Mouse (Mus musculus) heart, embryonic 13.5 days (tissue): ENCODE results near the gene Slc25a10. TPM values are rescaled to one million over a fixed set of nuclear protein-coding genes. Genes with fewer than 3 reads are reported as not detected.
A peak's percentile ranks its signal among the peaks of the same experiment; 100 is the strongest.

ENCODE experiments used
- ATAC-seq: fragments of 200-750 bp; cut with Nextera tagmentation; 2 replicates; pipeline ENCODE4 v1.8.0; 2017; ENCODE audit warnings: moderate TSS enrichment; ENCODE audit not compliant: insufficient number of reproducible peaks, low FRiP score, low TSS enrichment; ENCODE audit errors: extremely low read depth
- H3K27ac ChIP-seq: fragments of 300-500 bp; sonication (generic); replicated peaks from 2 replicates; pipeline ENCODE4 v1.5.1; 2015; ENCODE audit warnings: moderate library complexity, mild to moderate bottlenecking, inconsistent platforms
- H3K27me3 ChIP-seq: fragments of 300-500 bp; sonication (generic); replicated peaks from 2 replicates; pipeline ENCODE4 v1.6.1; 2015; ENCODE audit warnings: mild to moderate bottlenecking, inconsistent platforms
- H3K36me3 ChIP-seq: fragments of 300-500 bp; sonication (generic); 2 replicates; pipeline ENCODE4 v1.6.1; 2015; ENCODE audit warnings: mild to moderate bottlenecking, inconsistent platforms
- H3K4me1 ChIP-seq: fragments of 300-500 bp; sonication (generic); 2 replicates; pipeline ENCODE4 v1.6.1; 2015; ENCODE audit warnings: inconsistent platforms
- H3K4me2 ChIP-seq: fragments of 300-500 bp; sonication (generic); 2 replicates; pipeline ENCODE4 v1.6.1; 2015; ENCODE audit warnings: inconsistent platforms, mild to moderate bottlenecking, moderate library complexity
- H3K4me3 ChIP-seq: fragments of 300-500 bp; sonication (generic); 2 replicates; pipeline ENCODE4 v1.5.1; 2015; ENCODE audit warnings: moderate library complexity, mild to moderate bottlenecking, inconsistent platforms
- H3K9ac ChIP-seq: fragments of 300-500 bp; sonication (generic); 2 replicates; pipeline ENCODE4 v1.6.1; 2015; ENCODE audit warnings: inconsistent platforms, mild to moderate bottlenecking, moderate library complexity
- H3K9me3 ChIP-seq: fragments of 300-500 bp; sonication (generic); 2 replicates; pipeline ENCODE4 v1.6.1; 2016; ENCODE audit warnings: inconsistent platforms
- WGBS: fragments of 180-500 bp; shearing (Covaris S2); methylation state at CpG from one replicate; pipeline ENCODE4 v1.1.7; 2015; ENCODE audit warnings: mixed read lengths; 5-methylcytosine and 5-hydroxymethylcytosine counted together
- polyA plus RNA-seq: library from polyadenylated mRNA; unstranded; fragments of >200 nt; fragmentation: Nextera tagmentation; extraction: Ambion mirVana; gene quantifications from 2 replicates; pipeline ENCODE4 v1.2.1, GENCODE M21; 2015

Gene Slc25a10
- polyA plus RNA-seq, 1 experiment from 2014 or later, result 42.9 TPM

GRCm38 (mm10) chr11:120499894-120500293 lies 8.3 kb downstream of the Slc25a10 start:
- H3K36me3 ChIP-seq, result peaks cover 44% of the 10 kb centered on the region
- no peak overlapping the region for H3K27ac ChIP-seq
- H3K9ac ChIP-seq, result no peak overlapping the region
- H3K27me3 ChIP-seq, result no peaks in the 10 kb centered on the region
- WGBS, result 78% methylated on average over 6 of the region's 6 CpGs
- no peak for ATAC-seq
- H3K4me3 ChIP-seq, result no peak overlapping the region
- H3K4me1 ChIP-seq, result peaks cover 8% of the 10 kb centered on the region
- H3K9me3 ChIP-seq, result no peaks in the 10 kb centered on the region
- no peak overlapping the region for H3K4me2 ChIP-seq

DNA sequence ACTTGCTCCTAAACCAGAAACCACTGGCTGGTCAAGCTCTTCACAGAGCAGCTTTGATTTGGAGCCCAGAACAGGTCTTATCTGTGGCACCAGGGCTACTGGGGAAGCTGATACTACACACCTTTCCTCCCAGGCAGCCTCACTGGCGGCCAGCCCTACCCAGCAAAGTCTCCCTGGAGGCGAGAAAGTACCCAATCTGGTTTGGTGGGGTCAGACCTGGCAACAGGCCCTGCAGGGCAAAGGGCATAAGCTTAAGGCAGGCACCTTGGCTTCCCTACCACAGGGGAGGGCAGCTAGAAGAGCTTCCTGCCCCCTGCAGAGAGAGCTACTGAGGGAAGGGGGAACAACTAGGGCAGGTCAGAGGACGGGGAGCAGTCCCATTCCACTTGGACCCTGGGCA lies 8.7 kb downstream of the Slc25a10 start:
- no peak overlapping the region for H3K4me3 ChIP-seq
- ATAC-seq, result no peak
- no peaks in the 10 kb centered on the region for H3K9me3 ChIP-seq
- no peaks in the 10 kb centered on the region for H3K27me3 ChIP-seq
- no peak overlapping the region for H3K4me2 ChIP-seq
- H3K36me3 ChIP-seq, result peaks cover 39% of the 10 kb centered on the region
- H3K4me1 ChIP-seq, result peaks cover 8% of the 10 kb centered on the region
- WGBS, result 7% methylated on average over 3 of the region's 3 CpGs
- peak overlapping the region; percentile 29 for H3K9ac ChIP-seq
- no peak overlapping the region for H3K27ac ChIP-seq

DNA sequence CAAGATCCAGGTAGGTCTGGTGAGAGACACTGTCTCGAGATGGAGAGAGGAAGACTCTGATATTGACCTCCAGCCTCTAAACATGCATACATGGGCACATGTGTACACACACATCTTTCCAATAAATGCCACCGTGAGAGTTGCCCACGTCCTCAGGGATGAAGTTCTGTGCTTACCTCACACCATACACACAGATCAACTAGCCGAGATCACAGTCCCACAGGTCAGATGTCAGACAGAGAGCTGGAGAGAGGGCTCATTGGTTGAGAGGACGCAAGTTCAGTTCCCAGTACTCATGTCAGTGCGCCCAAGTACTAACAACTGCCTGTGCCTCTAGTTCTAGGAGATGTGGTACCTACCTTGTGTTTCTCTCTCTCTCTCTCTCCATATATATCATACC lies 9.4 kb downstream of the Slc25a10 start:
- Histone ChIP-seq H3K36me3 (peaks cover 33% of the 10 kb centered on the region), H3K27me3 (no peaks in the 10 kb centered on the region), H3K4me1 (peaks cover 8% of the 10 kb centered on the region), H3K27ac (no peak overlapping the region), H3K4me2 (no peak overlapping the region), H3K9ac (0 out of 2 replicates have a peak overlapping the region, but pooled peaks have one; percentile 29), H3K9me3 (no peaks in the 10 kb centered on the region), H3K4me3 (no peak overlapping the region)
- 63% methylated on average over 6 of the region's 6 CpGs for WGBS
- ATAC-seq, result no peak

DNA sequence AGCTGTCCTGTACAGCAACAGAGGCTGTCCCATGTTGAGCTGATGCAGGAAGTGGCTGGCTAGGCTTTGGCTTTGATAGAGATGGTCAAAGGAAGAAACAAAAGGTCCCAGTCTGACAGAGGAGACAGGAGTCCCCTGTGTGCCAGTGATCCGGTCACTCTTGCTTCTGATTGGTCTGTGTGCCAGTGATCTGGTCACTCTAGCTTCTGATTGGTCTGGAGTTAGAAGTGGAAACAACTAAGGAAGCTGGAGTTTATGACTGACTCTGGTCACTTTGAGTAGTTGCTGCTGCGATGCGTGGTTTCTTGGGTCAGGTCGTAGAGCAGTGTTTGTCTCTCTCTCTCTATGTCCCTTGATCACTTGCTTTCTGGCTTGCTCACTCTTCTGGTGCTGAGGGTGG lies 10.1 kb downstream of the Slc25a10 start:
- Histone ChIP-seq H3K4me1 (peaks cover 8% of the 10 kb centered on the region), H3K4me3 (no peak overlapping the region), H3K27ac (no peak overlapping the region), H3K9me3 (no peaks in the 10 kb centered on the region), H3K4me2 (no peak overlapping the region), H3K27me3 (no peaks in the 10 kb centered on the region), H3K9ac (no peak overlapping the region), H3K36me3 (peaks cover 26% of the 10 kb centered on the region)
- WGBS, result 89% methylated on average over 4 of the region's 4 CpGs
- no peak for ATAC-seq

DNA sequence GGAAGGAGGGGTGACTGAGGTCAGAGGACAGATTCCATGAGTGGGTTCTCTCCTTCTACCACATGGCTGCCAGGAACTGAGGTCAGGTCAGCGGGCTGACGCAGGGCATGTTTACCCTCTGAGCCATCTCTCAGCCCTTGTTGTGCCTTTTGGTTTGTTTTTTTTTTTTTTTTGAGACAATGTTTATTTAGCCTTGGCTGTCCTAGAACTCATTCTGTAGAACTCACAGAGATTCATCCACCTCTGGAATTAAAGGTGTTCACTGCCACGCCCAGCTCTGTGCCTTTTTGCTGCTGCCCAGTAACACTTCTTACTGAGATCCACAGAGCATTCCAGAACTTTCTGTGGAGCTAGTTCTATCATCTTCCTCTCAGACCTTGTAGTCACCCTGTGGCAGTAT lies 14.0 kb downstream of the Slc25a10 start:
- no peak overlapping the region for H3K27ac ChIP-seq
- WGBS, result 86% methylated on average over 3 of the region's 3 CpGs
- no peak overlapping the region for H3K9ac ChIP-seq
- no peak overlapping the region for H3K4me2 ChIP-seq
- H3K36me3 ChIP-seq, result no peaks in the 10 kb centered on the region
- no peak overlapping the region for H3K4me3 ChIP-seq
- no peak for ATAC-seq
- H3K27me3 ChIP-seq, result no peaks in the 10 kb centered on the region
- H3K4me1 ChIP-seq, result peaks cover 8% of the 10 kb centered on the region
- no peaks in the 10 kb centered on the region for H3K9me3 ChIP-seq

GRCm38 (mm10) chr11:120506899-120507298 lies 15.3 kb downstream of the Slc25a10 start:
- no peak overlapping the region for H3K27ac ChIP-seq
- no peaks in the 10 kb centered on the region for H3K9me3 ChIP-seq
- no peaks in the 10 kb centered on the region for H3K36me3 ChIP-seq
- 63% methylated on average over 4 of the region's 4 CpGs for WGBS
- H3K9ac ChIP-seq, result no peak overlapping the region
- ATAC-seq, result no peak
- no peak overlapping the region for H3K4me3 ChIP-seq
- peaks cover 13% of the 10 kb centered on the region for H3K4me1 ChIP-seq
- no peak overlapping the region for H3K4me2 ChIP-seq
- no peaks in the 10 kb centered on the region for H3K27me3 ChIP-seq

DNA sequence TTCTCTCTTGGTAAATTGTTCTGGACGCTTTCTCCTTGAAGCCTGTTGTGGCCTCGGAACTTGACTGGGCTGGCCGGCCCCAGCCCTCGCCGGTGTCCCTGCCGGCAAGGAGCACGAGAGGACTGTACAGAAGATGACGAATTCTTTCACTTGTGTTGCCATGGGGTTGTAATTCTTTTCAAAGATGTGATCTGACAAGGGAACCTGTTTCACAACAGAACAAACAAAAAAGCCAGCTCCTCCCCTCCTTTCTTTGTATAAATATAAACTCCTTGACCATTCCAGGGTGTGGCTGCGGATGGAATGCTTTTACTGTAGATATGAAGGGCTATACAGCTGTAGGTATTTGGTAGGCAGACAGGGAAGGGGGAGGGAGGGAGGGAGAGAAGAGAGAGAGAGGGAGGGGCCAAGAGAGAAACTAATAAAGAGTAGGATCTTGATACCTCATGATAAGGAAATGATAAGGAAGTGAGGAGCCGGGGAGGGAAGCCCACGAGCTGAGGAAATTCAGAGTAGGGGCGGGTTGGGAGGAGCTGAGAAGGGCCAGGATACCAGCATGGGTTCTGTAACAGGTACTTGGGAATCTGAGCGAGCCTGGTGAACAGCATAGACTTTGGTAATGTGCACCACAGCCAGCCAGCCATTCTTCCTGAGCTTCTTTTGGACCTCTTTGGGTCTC lies 16.1 kb downstream of the Slc25a10 start:
- no peak overlapping the region; the same call in 1 of the 2 replicates for H3K27ac ChIP-seq
- no peaks in the 10 kb centered on the region for H3K36me3 ChIP-seq
- no peak overlapping the region for H3K4me3 ChIP-seq
- ATAC-seq, result no peak
- WGBS, result 63% methylated on average over 13 of the region's 13 CpGs
- H3K4me2 ChIP-seq, result no peak overlapping the region
- no peaks in the 10 kb centered on the region for H3K27me3 ChIP-seq
- no peak overlapping the region for H3K9ac ChIP-seq
- H3K9me3 ChIP-seq, result no peaks in the 10 kb centered on the region
- peaks cover 13% of the 10 kb centered on the region for H3K4me1 ChIP-seq

DNA sequence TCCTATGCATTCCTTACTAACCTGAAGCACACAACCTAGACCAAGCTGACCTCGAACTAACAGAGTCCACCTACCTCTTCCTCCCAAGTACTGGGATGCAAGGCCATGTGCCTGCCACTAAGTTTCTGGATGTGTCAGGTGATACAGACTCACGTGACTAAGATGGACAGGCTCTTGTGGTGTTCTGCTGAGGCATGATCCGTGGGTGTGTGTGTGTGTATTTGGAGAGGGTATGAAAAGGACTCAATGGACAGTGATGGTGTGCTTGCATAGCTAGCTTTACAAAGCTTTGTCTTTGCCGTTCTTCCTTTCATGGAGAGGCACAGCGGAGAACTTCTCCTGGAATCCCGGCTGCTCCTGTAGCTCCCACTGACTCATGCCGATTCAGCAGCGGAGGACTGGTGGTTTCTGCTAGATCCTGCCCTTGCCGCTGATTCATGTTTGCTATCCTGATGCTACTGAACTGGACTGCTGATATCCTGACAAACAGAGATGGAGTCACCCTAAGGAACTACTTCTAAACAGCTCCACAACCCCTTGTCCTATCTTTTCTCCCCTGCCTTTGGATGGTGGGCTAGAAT lies 16.7 kb downstream of the Slc25a10 start:
- no peak for ATAC-seq
- no peak overlapping the region for H3K27ac ChIP-seq
- H3K9me3 ChIP-seq, result no peaks in the 10 kb centered on the region
- no peak overlapping the region for H3K4me3 ChIP-seq
- H3K4me2 ChIP-seq, result no peak overlapping the region
- H3K9ac ChIP-seq, result no peak overlapping the region
- peaks cover 13% of the 10 kb centered on the region for H3K4me1 ChIP-seq
- no peaks in the 10 kb centered on the region for H3K36me3 ChIP-seq
- no peaks in the 10 kb centered on the region for H3K27me3 ChIP-seq
- WGBS, result 77% methylated on average over 9 of the region's 9 CpGs

- Histone ChIP-seq H3K36me3 (no peaks in the 10 kb centered on the region), H3K27ac (peak overlapping the region; percentile 41; the same call in 1 of the 2 replicates), H3K9ac (peak overlapping the region; percentile 80), H3K9me3 (no peaks in the 10 kb centered on the region), H3K4me3 (no peak overlapping the region), H3K27me3 (no peaks in the 10 kb centered on the region), H3K4me1 (peaks cover 13% of the 10 kb centered on the region), H3K4me2 (peak overlapping the region; percentile 69)
- ATAC-seq, result no peak
- 34% methylated on average over 4 of the region's 4 CpGs for WGBS
These were observed 18.3 kb downstream of the Slc25a10 start for GRCm38 (mm10) chr11:120509940-120510339.

GRCm38 (mm10) chr11:120510375-120511030 lies 18.9 kb downstream of the Slc25a10 start:
- no peak for ATAC-seq
- Histone ChIP-seq H3K36me3 (no peaks in the 10 kb centered on the region), H3K4me1 (peaks cover 13% of the 10 kb centered on the region), H3K27me3 (no peaks in the 10 kb centered on the region), H3K9ac (peak overlapping the region; percentile 80), H3K27ac (peak overlapping the region; percentile 41; the same call in 1 of the 2 replicates), H3K4me3 (peak overlapping the region; percentile 44), H3K4me2 (peak overlapping the region; percentile 69), H3K9me3 (no peaks in the 10 kb centered on the region)
- WGBS, result 6% methylated on average over 16 of the region's 16 CpGs

- 52% methylated on average over 6 of the region's 6 CpGs for WGBS
These were observed 21.3 kb downstream of the Slc25a10 start for GRCm38 (mm10) chr11:120512790-120513453.

More at GRCm38 (mm10) chr11:120512790-120513453, 21.3 kb downstream of the Slc25a10 start:
- ATAC-seq, result no peak
- no peaks in the 10 kb centered on the region for H3K9me3 ChIP-seq
- peaks cover 14% of the 10 kb centered on the region for H3K4me1 ChIP-seq
- H3K4me3 ChIP-seq, result no peak overlapping the region
- H3K36me3 ChIP-seq, result no peaks in the 10 kb centered on the region
- H3K9ac ChIP-seq, result no peak overlapping the region
- H3K27ac ChIP-seq, result no peak overlapping the region
- H3K27me3 ChIP-seq, result 0 out of 2 replicates have a peak, but pooled peaks cover 5% of the 10 kb centered on the region
- no peak overlapping the region for H3K4me2 ChIP-seq
